Mouse (Mus musculus): Measurements from ENCODE around the gene 1700001L19Rik.
"Not testable (repeated sequence)": the region's sequence is repeated elsewhere in the genome, so short reads cannot be mapped to it uniquely, and the experiment has no call there.

1700001L19Rik gene

DNA sequence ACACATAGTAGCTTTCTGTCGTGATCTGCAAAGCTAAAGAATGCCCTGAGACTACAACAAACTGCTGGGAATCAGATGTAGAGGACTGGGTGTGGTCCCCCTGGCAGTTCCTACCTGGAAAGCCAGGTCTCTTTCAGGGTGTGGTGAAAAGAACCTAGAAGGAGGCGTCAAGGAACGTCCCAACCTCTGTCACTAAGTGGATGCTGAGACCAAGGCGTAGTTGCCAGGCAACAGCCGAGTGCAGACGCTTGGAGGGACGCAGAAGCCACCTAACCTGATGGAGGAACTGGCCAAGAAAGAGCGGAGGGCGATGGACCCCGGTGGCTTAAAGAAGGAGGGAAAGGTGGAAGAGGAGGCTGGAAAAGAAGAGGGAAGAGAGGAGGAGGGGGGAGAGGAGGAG, at the start of gene 1700001L19Rik:
Gene 1700001L19Rik (plus strand): TSS at position 223 of the 400 bp plus-strand sequence.
- DNase-seq (ENCODE audit: extremely low spot score, low read depth, low spot score) = no peak

GRCm38 (mm10) chr13:68553391-68553790, 43.8 kb upstream of the 1700001L19Rik start:
- DNase-seq (ENCODE audit: extremely low spot score, low read depth, low spot score) = not testable (repeated sequence)

DNA sequence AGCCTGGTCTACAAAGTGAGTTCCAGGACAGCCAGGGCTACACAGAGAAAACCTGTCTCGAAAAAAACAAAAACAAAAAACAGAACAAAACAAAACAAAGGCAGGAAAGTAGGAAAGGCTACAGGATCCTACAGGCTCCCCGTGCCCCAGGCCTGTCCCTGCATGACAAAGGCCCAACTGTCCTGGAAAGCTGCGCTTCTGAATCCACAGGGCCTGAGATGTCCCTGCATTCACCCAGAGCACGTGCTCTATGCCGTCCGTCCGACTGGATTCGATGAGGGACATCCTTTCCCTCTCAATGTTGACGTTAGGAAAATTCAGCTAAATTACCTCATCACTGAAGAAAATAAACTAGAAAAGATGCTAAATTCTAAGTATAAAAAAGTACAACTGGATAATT, 29.1 kb upstream of the 1700001L19Rik start:
- DNase-seq (ENCODE audit: extremely low spot score, low read depth, low spot score) = no peak

- no peak for DNase-seq (ENCODE audit: extremely low spot score, low read depth, low spot score)
Measured at GRCm38 (mm10) chr13:68568548-68568947, 28.7 kb upstream of the 1700001L19Rik start.

DNA sequence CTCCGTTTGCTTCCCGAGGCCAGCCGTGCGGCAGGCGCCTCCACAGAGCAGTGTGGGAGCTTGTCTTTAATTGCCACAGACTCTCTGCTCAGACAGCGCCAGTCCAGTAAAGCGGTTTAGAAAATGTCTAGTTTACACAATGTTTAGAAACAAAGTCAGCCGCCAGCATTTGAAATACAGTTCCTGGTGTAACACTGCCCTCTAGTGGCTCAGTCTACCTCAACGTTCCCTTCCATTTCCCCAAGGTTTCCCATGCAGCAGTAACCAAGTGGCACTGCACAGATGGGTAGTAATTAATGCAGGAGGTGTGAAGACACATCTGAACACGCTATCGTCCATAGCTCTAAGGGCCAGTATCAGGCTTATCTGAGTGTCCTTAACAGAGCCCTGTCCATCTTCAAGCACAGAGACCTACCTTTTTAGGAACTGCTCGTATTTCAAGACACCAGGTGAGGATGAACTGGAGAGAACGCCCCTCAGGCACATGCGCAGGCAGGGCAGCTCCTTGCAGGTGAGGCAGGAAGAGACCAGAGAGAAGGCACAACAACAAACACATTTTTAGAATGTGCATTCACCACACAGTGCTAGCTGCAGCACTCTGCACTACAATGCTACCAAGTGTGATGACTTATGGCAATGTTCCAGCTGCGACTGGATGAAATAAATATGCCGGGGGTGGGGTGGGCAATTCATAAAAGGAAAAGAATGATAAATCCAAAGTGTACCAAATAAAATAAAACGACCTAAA, 27.5 kb upstream of the 1700001L19Rik start:
- DNase-seq (ENCODE audit: extremely low spot score, low read depth, low spot score) = no peak

GRCm38 (mm10) chr13:68572247-68572646, 25.0 kb upstream of the 1700001L19Rik start:
- no peak for DNase-seq (ENCODE audit: extremely low spot score, low read depth, low spot score)

DNA sequence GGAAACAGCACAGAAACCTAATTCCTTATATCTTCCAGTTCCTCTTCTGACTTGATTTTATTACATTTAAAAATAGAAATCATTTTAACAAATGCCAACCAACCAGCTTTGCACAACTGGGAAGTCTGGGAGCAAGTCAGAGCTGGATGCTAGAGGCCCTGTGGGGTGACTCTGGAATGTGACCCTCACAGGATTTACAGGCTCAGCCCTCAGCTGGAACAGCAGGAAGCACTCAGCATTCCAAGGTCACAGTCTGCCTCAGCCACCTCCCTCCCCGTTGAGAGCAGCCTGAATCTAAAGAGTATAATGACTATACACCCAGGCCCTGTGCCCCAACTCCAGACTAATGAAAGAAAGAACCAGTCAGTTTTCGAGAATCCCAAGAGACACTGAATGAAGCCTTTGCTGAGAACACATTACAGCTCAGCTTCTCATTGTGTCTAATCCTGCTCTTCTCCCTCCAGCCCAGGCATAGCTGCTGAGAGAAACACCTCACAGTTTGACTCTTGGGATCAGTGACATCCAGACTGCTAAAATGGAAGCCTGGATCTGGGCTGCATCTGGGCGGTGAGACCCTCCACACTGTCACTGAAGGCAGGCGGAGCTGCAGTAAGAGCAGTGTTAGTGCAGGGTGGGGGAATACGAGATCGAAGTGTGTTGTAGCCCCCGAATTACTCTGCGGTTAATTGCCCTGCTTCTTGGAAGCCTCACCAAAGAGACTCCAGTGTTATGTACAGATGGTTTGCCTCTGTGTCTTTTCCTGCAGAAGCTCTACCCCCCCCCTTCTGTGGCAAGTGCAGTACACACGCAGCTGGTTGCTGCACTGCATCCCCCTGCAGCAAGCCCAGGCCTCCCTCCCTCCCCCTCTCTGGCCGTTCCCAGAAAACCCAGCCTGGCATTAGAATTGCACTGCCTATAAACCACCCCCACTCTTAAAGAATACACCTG, 24.0 kb upstream of the 1700001L19Rik start:
- peak; percentile 73 for DNase-seq (ENCODE audit: extremely low spot score, low read depth, low spot score)

DNA sequence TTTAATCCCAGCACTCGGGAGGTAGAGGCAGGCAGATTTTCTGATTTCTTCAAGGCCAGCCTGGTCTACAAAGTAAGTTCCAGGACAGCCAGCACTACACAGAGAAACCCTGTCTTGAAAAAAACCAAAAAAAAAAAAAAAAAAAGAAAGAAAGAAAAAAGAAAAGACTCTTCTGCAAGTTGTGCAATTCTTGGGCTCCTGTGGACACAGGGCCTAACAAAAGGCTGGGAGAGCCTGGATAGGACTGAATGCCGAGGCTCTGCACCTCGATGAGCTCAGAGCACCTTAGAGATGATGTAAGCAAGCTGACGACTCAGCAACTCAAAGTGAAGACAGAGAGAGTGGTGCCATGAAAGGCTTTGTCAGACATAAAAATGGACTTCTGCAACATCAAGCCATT, 22.8 kb upstream of the 1700001L19Rik start:
- no peak for DNase-seq (ENCODE audit: extremely low spot score, low read depth, low spot score)

DNA sequence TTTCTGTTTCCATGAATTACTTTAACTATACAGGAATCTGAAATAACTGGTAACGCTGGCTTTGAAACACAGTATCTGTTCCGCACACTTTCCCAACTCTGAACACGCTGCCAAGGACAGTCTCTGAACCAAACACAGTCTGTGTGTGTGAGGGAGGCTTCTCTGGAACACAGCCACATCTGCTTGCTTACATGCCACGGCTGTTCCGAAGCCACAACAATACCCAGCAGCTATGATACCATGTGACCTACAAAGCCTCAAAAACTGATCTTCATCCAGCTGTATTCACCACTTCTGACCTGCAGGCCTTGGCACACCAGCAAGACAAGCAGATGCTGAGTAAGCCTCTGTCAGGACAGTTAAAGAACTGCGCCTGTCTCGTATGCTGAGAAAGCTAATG, 19.3 kb upstream of the 1700001L19Rik start:
- DNase-seq (ENCODE audit: extremely low spot score, low read depth, low spot score) = no peak

DNA sequence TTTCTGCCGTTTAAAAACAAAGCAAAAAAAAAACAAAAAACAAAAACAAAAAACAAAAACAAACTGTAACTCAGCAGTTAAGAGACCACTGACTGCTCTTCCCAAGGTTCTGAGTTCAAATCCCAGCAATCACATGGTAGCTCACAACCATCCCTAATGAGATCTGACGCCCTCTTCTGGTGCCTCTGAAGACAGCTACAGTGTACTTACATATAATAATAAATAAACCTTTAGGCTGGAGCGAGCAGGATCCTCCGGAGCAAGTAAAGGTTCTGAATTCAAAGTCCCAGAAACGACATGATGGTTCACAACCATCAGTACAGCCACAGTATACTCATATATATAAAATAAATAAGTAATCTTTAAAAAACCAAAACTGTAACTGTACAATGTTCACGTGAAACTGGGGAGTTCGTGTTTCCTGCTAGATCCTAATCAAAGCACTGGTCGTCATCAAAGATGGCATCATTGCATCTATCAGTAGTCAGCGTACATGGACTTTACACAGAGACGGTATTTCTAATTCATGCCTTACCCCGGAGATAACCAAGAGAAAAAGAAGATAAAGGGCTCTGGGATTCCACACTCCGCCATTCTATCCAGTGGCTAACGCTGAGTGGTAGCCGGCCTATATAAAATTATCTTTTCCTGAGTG, 16.0 kb upstream of the 1700001L19Rik start:
- no peak for DNase-seq (ENCODE audit: extremely low spot score, low read depth, low spot score)

DNA sequence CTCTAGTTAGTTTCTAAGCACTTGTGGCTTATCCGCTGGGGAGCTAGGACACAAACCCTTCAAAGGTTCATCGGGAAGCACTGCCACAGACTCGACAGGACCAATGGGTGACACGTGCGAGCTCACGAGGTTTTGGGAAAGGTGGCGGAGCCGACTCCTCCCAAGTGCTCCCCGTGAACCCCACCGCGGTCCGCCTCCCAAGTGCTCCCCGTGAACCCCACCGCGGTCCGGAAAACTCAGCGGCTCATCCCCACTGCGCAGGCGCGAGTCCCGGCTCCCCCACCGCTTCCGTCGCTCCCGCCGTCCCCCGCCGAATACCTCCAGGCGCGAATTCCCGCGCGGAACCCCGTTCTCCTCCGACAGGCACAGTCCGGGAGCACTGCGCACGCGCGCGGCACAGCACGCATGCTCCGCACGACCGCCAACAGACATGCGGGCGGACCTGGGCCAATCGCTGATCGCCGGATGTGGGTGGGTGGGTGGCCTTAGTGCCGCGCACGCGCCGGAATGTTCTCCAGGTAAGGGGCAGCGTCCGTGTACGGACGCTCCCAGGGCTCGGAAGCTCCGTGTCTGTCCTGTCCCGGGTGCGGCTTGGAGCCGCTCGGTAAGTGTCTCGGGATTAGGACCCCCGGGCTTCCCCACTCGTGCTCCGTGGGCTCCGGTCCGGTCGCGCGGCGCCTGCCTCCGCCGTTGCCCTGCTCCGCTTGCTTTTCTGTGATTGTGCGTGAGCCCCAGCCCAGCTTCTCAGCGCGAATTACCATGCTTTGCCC, 15.3 kb upstream of the 1700001L19Rik start, which contains the start of the genes Mtrr and Fastkd3:
Gene Mtrr (minus strand): TSS at position 403 of the 770 bp plus-strand sequence.
Gene Fastkd3 (plus strand): TSS at position 488 of the 770 bp plus-strand sequence.
- peak; percentile 64 for DNase-seq (ENCODE audit: extremely low spot score, low read depth, low spot score)

DNA sequence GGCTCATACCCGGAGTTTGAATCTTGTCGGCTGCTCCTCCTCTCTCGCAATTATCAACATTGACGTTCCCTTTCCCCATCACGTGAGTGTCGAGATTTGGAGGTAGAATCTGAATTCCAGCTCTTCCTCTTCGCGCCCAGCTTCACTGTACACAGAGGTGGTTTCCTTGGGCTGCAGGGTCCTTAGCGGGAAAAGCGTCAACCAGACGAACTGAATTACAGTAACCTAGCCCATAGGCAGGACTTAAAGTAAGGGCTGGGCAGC, 14.8 kb upstream of the 1700001L19Rik start:
- DNase-seq (ENCODE audit: extremely low spot score, low read depth, low spot score) = no peak

- no peak for DNase-seq (ENCODE audit: extremely low spot score, low read depth, low spot score)
Measured at GRCm38 (mm10) chr13:68583961-68584360, 13.3 kb upstream of the 1700001L19Rik start.

DNA sequence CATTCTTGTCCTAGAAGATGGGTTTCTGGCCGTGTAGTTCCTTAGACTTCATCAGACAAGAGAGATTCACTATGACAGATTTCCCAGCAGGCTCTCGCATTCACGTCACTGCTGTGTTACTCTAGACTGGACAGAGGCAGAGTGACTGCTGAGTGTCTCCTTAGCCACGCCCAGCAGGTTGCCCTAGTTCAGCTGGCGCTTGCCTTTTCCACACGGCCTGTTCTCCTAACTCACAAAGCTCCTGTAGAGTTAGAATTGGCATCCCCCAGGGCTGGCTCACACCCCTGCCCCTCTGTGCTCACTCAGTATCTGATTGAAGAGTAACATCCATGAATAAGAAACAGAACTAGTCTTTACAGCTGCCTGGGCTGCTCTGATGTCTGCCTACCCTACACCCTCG, 11.8 kb upstream of the 1700001L19Rik start:
- no peak for DNase-seq (ENCODE audit: extremely low spot score, low read depth, low spot score)

DNA sequence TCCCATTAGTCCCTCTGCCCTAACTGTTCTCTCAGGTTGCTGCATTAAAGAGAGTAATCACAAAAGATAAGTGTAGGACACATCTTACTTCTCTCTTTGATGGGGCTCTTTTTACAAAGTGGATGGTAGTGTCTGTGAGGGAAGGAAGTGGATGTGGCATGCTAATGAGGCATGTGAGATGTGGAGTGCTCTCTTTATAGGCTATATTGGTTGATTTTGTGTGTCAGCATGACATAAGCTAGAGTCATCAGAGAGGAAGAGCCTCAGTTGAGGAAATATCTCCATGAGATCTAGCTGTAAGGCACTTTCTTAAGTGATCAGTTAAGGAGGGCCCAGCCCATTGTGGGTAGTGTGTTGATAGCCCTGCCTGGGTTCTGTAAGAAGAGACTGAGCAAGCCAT, 8.9 kb upstream of the 1700001L19Rik start:
- no peak for DNase-seq (ENCODE audit: extremely low spot score, low read depth, low spot score)

DNA sequence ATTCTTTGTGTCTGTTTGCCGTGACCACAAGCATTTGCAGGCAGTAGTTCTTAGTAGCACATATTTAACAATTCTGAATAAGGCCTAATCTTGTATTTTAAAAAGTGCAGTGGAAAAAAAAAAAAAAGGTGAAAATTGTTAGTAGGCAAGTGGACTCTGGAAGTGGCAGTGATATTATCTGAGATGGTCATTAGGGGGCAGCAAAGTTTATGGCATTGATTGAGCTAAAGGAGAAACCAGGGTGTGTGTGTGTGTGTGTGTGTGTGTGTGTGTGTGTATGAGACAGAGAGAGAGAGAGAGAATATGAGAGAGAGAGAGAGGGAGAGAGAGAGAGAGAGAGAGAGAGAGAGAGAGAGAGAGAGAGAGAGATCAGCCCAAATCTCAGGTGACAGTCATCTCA, 3.4 kb upstream of the 1700001L19Rik start:
- DNase-seq (ENCODE audit: extremely low spot score, low read depth, low spot score) = no peak

DNA sequence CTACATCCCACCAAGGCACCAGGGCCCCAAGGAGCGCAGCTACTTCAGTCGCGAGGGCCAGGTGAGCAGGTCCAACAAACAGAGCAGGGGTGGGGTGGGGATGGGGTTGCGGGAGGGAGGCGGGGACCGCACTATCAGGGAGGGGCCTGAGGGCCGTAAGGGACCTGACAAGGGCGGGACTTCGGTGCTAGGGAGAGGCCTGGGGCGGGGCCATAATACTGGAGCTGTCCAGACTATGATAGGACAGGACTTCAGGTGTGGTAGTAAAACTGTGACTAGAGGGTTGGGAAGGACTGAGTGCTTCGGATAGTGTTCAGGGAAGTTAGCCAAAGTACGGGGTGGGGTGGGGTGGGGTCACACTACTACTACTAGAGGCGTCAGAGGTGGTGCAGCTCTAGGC, 446 bp downstream of the 1700001L19Rik start:
- DNase-seq (ENCODE audit: extremely low spot score, low read depth, low spot score) = no peak

DNA sequence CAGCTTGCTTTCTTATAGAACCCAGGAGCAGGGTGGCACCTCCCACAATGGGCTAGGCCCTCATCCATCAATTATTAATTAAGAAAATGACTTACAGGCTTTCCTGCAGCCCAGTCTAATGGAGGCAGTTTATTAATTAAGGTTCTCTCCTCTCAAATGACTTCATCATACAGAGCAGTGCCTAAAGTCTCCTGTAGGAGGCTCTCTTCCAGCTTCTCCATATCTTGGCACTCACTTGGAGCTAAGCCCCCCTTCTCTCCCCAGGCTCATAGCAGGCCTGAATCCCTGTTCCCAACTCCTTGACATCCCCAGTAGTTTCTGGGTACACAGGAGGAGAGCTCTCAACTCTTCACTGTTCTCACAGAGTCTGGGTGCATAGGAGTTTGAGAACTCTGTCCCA, 1.7 kb downstream of the 1700001L19Rik start:
- no peak for DNase-seq (ENCODE audit: extremely low spot score, low read depth, low spot score)

DNA sequence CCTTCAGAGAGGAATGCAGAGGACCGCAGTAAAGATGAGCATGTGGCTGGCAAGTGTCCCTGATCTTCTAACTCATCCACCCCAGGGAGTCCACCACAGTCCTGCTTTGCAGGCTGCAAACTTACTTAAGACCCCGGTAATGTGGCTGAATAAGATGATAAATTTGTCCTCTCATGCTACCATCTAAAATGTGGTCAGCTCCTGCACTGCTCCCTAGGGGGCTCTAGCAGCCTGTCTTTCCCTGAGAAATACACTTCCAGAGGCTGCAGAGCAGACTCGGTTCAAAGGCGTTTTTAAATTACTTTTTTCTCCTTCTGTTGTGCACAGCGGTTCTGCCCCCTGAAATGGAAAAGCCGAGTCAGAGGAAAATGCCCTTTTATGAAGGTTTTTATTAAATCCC, 4.0 kb downstream of the 1700001L19Rik start:
- DNase-seq (ENCODE audit: extremely low spot score, low read depth, low spot score) = no peak

- DNase-seq (ENCODE audit: extremely low spot score, low read depth, low spot score) = no peak
Measured at GRCm38 (mm10) chr13:68603085-68603484, 5.9 kb downstream of the 1700001L19Rik start.

DNA sequence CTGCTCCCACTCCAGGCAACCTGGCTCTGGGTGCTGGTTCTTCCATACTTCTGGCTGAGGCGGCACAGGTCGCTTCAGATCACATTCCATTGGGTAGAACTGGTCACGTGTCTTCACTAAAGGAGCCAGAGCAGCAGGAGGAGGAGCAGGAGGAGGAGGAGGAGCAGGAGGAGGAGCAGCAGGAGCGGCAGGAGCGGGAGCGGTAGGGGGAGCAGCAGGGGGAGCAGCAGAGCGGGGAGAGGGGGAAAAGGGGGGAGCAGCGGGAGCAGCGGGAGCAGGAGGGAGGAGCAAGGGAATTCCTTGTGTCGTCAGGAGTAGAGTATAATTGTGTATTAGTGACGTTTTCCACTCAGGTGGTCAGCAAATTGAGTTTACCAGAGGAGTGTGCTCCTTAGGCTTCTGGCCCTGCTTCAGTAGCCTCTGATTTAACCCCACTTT, 8.5 kb downstream of the 1700001L19Rik start:
- DNase-seq (ENCODE audit: extremely low spot score, low read depth, low spot score) = no peak

All from hindlimb bud, embryonic 11.5 days (tissue).